Mouse (Mus musculus) Patski (cell line): Measurements from ENCODE around the gene Hist1h3i. TPM values are rescaled to one million over a fixed set of nuclear protein-coding genes. Genes with fewer than 3 reads are reported as not detected.

Experiments
- ATAC-seq: fragments of 100-300 bp; one replicate; pipeline ENCODE4 v1.8.0; 2021
- CTCF ChIA-PET: fragments of 350-600 bp; sonication (Branson Sonifier 250); formaldehyde crosslinking; loops from one replicate; lab custom pipeline; 2022; ENCODE audit warnings: inconsistent platforms; lab: Charles Lee
- POLR2A ChIA-PET: fragments of 350-600 bp; sonication (Branson Sonifier 250); formaldehyde crosslinking; loops from one replicate; lab custom pipeline; 2022; ENCODE audit warnings: antibody characterized with exemption, inconsistent platforms; lab: Charles Lee
- DNase-seq: peaks from one replicate; pipeline ENCODE4 v3.0.0-alpha.2; 2011; ENCODE audit warnings: low read depth, low spot score
- H3K27me3 ChIP-seq: fragments of 371-371 bp; one replicate; pipeline ENCODE4 v1.5.1; 2021
- CTCF ChIP-seq: fragments of 100-300 bp; IDR thresholded peaks from one replicate; pipeline ENCODE4 v1.5.1; 2021
- in situ Hi-C: fragments of 300-500 bp; cut with MboI; formaldehyde crosslinking; loops from 3 replicates; pipeline ENCODE4 v1.11.1; 2018; ENCODE audit warnings: low pct_unique_long_range_greater_than_20kb, mixed read lengths
- polyA plus RNA-seq: library from polyadenylated mRNA; unstranded; gene quantifications from one replicate; pipeline ENCODE4 v1.2.3, GENCODE M21; 2021

Gene Hist1h3i
- polyA plus RNA-seq, 1 experiment from 2014 or later = 1.6 TPM

DNA sequence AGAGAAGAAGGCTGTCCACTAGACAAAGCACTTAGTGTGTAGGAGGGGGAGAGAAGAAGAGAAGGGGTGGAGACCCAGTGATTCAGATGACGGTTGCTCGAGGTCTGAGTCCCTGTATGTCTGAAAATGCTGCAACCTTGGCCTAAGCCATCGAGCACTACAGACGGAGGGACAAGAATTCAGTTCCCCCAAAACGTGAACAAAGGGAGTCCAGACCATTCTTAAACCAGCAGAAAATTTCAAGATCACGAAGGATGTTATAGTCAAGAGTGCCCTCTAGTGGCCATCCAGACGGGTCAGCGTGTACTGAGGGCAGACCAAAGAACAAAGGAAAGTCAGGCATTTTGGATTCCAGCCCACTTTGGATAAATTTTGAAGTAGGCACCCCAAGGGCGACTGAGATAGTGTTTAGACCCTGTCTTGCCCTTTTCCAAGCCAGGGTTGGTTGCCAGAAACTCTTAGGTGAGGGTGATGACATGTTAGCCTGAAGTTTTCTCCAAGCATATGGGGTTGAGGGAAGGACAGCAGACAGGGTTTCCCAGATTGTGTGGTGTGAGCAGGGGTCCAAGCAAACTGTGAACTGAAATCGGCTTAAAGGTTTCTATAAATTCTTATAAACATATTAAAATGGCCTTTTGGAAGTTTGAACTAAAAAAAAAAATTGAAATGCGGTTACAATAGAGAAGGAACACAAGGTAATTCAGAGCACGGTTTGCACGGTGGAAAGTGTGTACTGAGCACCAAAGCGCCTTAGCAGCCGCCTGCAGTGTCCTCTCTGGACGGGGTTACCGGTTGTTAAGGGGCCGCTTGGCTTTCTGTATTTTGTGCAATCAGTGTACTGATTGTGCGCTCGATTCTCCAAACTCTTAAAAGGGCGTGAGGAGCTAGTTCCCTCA is 48.9 kb downstream of the Hist1h3i start:
- in situ Hi-C loops = loop anchor here (10.0 kb wide), 1 partner anchor 301 kb away; the partner anchor contains the start of genes Hist1h2ah and Hist1h2bk

DNA sequence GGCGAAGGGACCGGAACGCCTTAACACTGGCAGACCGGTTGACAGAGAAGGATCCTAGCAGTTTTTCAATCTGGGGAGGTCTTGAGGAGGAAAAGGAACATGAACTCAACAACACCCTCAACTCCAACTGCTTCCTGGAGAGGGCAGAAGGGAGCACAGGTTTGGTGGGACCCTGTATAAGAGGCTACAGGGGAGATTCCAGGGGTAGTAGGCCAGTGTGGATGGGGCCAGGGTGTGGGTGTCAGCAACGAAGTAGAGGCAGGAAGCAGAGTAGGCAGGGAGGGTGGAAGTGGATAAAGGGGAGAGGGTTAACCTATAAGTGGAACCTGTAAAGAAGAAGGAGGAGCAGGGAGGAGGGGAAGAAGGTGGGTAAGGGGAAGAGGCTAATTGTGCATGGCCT is 49.7 kb downstream of the Hist1h3i start:
- in situ Hi-C loops = loop anchor here (10.0 kb wide), 1 partner anchor 301 kb away; the partner anchor contains the start of genes Hist1h2ah and Hist1h2bk
- POLR2A ChIA-PET = interaction anchor here (1.1 kb wide), 1 partner anchor 15 kb away, joined by 3 read pairs; no protein-coding TSS in a partner anchor
- no peaks in the 10 kb centered on the region for H3K27me3 ChIP-seq
- ATAC-seq (no peak), DNase-seq (no peak)
- CTCF ChIA-PET = interaction anchor here (0.7 to 1.3 kb wide), 4 partner anchors 9 to 15 kb away, joined by 3 to 4 read pairs (median 4); partner anchors contain the start of gene Hist1h2bm
- peak; percentile 10 for TF ChIP-seq CTCF

More for the DNA sequence above, 48.9 kb downstream of the Hist1h3i start:
- no peaks in the 10 kb centered on the region for H3K27me3 ChIP-seq
- peak; percentile 63 for DNase-seq
- CTCF ChIA-PET = interaction anchor here (0.7 to 1.3 kb wide), 4 partner anchors 10 to 16 kb away, joined by 3 to 4 read pairs (median 4); partner anchors contain the start of gene Hist1h2bm
- peak; percentile 70 for ATAC-seq
- TF ChIP-seq CTCF = peak; percentile 92
- POLR2A ChIA-PET = interaction anchor here (1.7 kb wide), 1 partner anchor 15 kb away, joined by 5 read pairs; no protein-coding TSS in a partner anchor

Other genes starting within 250 kb of the Hist1h3i start
- 0.01 TPM for gene Olfr1366, start 240.6 kb downstream of the Hist1h3i start, polyA plus RNA-seq
- 0.09 TPM for gene Olfr1535, start 223.5 kb downstream of the Hist1h3i start, polyA plus RNA-seq
- gene Olfr1364, start 201.6 kb downstream of the Hist1h3i start, polyA plus RNA-seq = not detected
- gene Olfr1362, start 169.3 kb downstream of the Hist1h3i start, polyA plus RNA-seq = not detected
- gene Olfr11, start 140.9 kb downstream of the Hist1h3i start, polyA plus RNA-seq = not detected
- not detected for gene Olfr1361, start 120.0 kb downstream of the Hist1h3i start, polyA plus RNA-seq
- not detected for gene Olfr1360, start 106.0 kb downstream of the Hist1h3i start, polyA plus RNA-seq
- not detected for gene Olfr1359, start 85.3 kb downstream of the Hist1h3i start, polyA plus RNA-seq
- gene Hist1h2bl, start 67.2 kb downstream of the Hist1h3i start, polyA plus RNA-seq = 1.1 TPM
- not detected for gene Hist1h2ai, start 66.9 kb downstream of the Hist1h3i start, polyA plus RNA-seq
- gene Hist1h3h, start 65.7 kb downstream of the Hist1h3i start, polyA plus RNA-seq = 4.9 TPM
- not detected for gene Hist1h2bm, start 61.3 kb downstream of the Hist1h3i start, polyA plus RNA-seq
- gene Hist1h4j, start 48.3 kb downstream of the Hist1h3i start, polyA plus RNA-seq = 1.2 TPM
- gene Hist1h4k, start 32.9 kb downstream of the Hist1h3i start, polyA plus RNA-seq = 6.5 TPM
- gene Hist1h2ak, start 29.5 kb downstream of the Hist1h3i start, polyA plus RNA-seq = not detected
- 4.9 TPM for gene Hist1h2bn, start 29.2 kb downstream of the Hist1h3i start, polyA plus RNA-seq
- gene Hist1h1b, start 2.7 kb downstream of the Hist1h3i start, polyA plus RNA-seq = 1.4 TPM
- 4.5 TPM for gene Hist1h2an, start 3.8 kb upstream of the Hist1h3i start, polyA plus RNA-seq
- gene Hist1h2bp, start 4.1 kb upstream of the Hist1h3i start, polyA plus RNA-seq = 0.45 TPM
- gene Hist1h2bq, start 26.8 kb upstream of the Hist1h3i start, polyA plus RNA-seq = 35.6 TPM
- not detected for gene Hist1h2ao, start 27.1 kb upstream of the Hist1h3i start, polyA plus RNA-seq
- 1.0 TPM for gene Hist1h4m, start 28.4 kb upstream of the Hist1h3i start, polyA plus RNA-seq
- gene Hist1h4n, start 48.8 kb upstream of the Hist1h3i start, polyA plus RNA-seq = not detected
- 0.60 TPM for gene Hist1h2ap, start 50.1 kb upstream of the Hist1h3i start, polyA plus RNA-seq
- 36.6 TPM for gene Hist1h2br, start 50.4 kb upstream of the Hist1h3i start, polyA plus RNA-seq
- gene Zfp184, start 161.7 kb upstream of the Hist1h3i start, polyA plus RNA-seq = 7.7 TPM
- gene Pom121l2, start 197.8 kb upstream of the Hist1h3i start, polyA plus RNA-seq = not detected
- gene Prss16, start 226.4 kb upstream of the Hist1h3i start, polyA plus RNA-seq = 6.3 TPM